Mouse (Mus musculus) heart, postnatal 0 days (tissue): ENCODE results near the gene Nectin1. TPM values are rescaled to one million over a fixed set of nuclear protein-coding genes. Genes with fewer than 3 reads are reported as not detected.
A peak's percentile ranks its signal among the peaks of the same experiment; 100 is the strongest.

Experiments used
- ATAC-seq: fragments of 200-750 bp; cut with Nextera tagmentation; 2 replicates; pipeline ENCODE4 v1.8.0; 2017; ENCODE audit warnings: low read depth, moderate number of reproducible peaks, moderate library complexity; ENCODE audit not compliant: insufficient read depth
- DNase-seq: peaks from one replicate; pipeline ENCODE4 v3.0.0-alpha.2; 2016; ENCODE audit warnings: low spot score
- H3K27ac ChIP-seq: fragments of 300-500 bp; sonication (generic); 2 replicates; pipeline ENCODE4 v1.5.1; 2014; ENCODE audit warnings: low read depth, mild to moderate bottlenecking
- H3K27me3 ChIP-seq: fragments of 300-500 bp; sonication (generic); 2 replicates; pipeline ENCODE4 v1.6.1; 2014; ENCODE audit warnings: low read length, mixed read lengths; ENCODE audit not compliant: control insufficient read depth, insufficient read depth
- H3K36me3 ChIP-seq: fragments of 300-500 bp; sonication (generic); replicated peaks from 2 replicates; pipeline ENCODE4 v1.6.1; 2014; ENCODE audit warnings: low read length, mixed read lengths; ENCODE audit not compliant: control insufficient read depth, insufficient read depth
- H3K4me1 ChIP-seq: fragments of 300-500 bp; sonication (generic); 2 replicates; pipeline ENCODE4 v1.6.1; 2014; ENCODE audit warnings: antibody characterized with exemption; ENCODE audit not compliant: control insufficient read depth, insufficient read depth
- H3K4me2 ChIP-seq: fragments of 300-500 bp; sonication (generic); 2 replicates; pipeline ENCODE4 v1.6.1; 2014; ENCODE audit warnings: low read depth, mild to moderate bottlenecking, low read length, moderate library complexity
- H3K4me3 ChIP-seq: fragments of 300-500 bp; sonication (generic); 2 replicates; pipeline ENCODE4 v1.5.1; 2014; ENCODE audit warnings: low read depth, low read length
- H3K9ac ChIP-seq: fragments of 300-500 bp; sonication (generic); replicated peaks from 2 replicates; pipeline ENCODE4 v1.6.1; 2014; ENCODE audit warnings: low read depth, low read length, mixed read lengths
- H3K9me3 ChIP-seq: fragments of 300-500 bp; sonication (generic); replicated peaks from 2 replicates; pipeline ENCODE4 v1.6.1; 2016; ENCODE audit warnings: low read length; ENCODE audit not compliant: control insufficient read depth
- CTCF ChIP-seq: IDR thresholded peaks from 2 replicates; pipeline ENCODE4 v1.5.1; 2016; ENCODE audit warnings: antibody characterized with exemption, control low read depth, low read depth
- EP300 ChIP-seq: IDR thresholded peaks from 2 replicates; pipeline ENCODE4 v1.6.1; 2016; ENCODE audit warnings: antibody characterized with exemption, low read depth
- WGBS: fragments of 180-500 bp; shearing (Covaris S2); extraction: QIAGEN DNeasy Blood & Tissue Kit; methylation state at CpG from one replicate; pipeline ENCODE4 v1.1.7; 2014; 5-methylcytosine and 5-hydroxymethylcytosine counted together
- polyA plus RNA-seq: library from polyadenylated mRNA; unstranded; fragments of >200 nt; fragmentation: Nextera tagmentation; extraction: Ambion mirVana; gene quantifications from 2 replicates; pipeline ENCODE4 v1.2.1, GENCODE M21; 2015
- total RNA-seq: library from RNA; depleted of rRNA; stranded (reverse); fragments of >200 nt; gene quantifications from 2 replicates; pipeline ENCODE4 v1.2.3, GENCODE M21; 2014; ENCODE audit warnings: low replicate concordance

Gene Nectin1
- total and polyA plus RNA-seq, 2 experiments from 2014 or later, result 0.82 to 3.6 TPM

DNA sequence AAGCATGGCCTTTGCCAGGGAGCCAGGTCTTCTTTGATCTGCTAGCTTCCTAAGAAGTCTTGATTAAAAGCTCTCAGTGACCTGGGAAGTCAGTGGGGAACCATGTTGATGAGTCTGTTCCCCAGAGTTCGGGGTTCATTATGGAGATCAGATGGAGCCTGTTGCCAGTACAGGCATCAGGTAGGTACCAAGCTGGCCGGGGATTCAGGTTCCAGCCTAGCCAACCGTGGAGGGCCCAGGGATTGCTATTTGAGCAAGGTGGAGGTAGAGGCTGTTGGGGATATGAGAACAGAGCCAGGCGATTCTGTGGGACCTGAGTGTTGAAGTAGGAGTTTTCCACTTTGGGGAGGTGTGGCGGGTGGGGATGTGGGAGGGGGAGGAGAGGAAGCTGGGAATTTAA is 30.6 kb downstream of the Nectin1 start:
- no peak overlapping the region for H3K27ac ChIP-seq
- no peaks in the 10 kb centered on the region for H3K27me3 ChIP-seq
- no peaks in the 10 kb centered on the region for H3K9me3 ChIP-seq
- no peak overlapping the region for H3K4me2 ChIP-seq
- H3K36me3 ChIP-seq, result no peaks in the 10 kb centered on the region
- no peaks in the 10 kb centered on the region for H3K4me1 ChIP-seq
- DNase-seq (no peak), ATAC-seq (no peak)
- 74% methylated on average over 5 of the region's 5 CpGs for WGBS
- no peak for TF ChIP-seq CTCF
- TF ChIP-seq EP300, result no peak
- H3K4me3 ChIP-seq, result no peak overlapping the region
- H3K9ac ChIP-seq, result no peak overlapping the region

DNA sequence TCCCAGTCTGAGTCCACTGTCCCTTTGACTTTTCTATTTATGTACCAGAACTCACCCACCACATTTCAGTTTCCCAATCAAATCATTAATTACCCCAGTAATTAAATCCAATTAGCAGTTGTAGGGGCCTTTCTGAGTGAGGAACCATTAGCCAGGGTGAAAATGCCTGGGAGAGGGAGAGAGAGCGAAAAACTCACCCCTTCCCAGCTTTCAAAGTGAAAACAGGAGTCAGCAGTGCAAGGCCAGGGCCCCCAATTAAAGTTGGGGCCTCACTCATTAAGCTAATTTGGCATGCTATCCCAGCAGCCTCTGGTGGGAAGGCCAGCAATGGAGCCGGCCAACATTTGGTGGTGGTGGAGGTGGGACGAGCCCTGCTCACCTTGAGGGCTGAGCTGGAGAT is 32.4 kb downstream of the Nectin1 start:
- ATAC-seq (no peak), DNase-seq (no peak)
- 84% methylated on average over 3 of the region's 3 CpGs for WGBS
- H3K36me3 ChIP-seq, result no peaks in the 10 kb centered on the region
- H3K27me3 ChIP-seq, result no peaks in the 10 kb centered on the region
- H3K9me3 ChIP-seq, result no peaks in the 10 kb centered on the region
- no peak overlapping the region for H3K27ac ChIP-seq
- no peak overlapping the region for H3K9ac ChIP-seq
- TF ChIP-seq EP300, result no peak
- no peak for TF ChIP-seq CTCF
- no peak overlapping the region for H3K4me3 ChIP-seq
- no peaks in the 10 kb centered on the region for H3K4me1 ChIP-seq
- no peak overlapping the region for H3K4me2 ChIP-seq

DNA sequence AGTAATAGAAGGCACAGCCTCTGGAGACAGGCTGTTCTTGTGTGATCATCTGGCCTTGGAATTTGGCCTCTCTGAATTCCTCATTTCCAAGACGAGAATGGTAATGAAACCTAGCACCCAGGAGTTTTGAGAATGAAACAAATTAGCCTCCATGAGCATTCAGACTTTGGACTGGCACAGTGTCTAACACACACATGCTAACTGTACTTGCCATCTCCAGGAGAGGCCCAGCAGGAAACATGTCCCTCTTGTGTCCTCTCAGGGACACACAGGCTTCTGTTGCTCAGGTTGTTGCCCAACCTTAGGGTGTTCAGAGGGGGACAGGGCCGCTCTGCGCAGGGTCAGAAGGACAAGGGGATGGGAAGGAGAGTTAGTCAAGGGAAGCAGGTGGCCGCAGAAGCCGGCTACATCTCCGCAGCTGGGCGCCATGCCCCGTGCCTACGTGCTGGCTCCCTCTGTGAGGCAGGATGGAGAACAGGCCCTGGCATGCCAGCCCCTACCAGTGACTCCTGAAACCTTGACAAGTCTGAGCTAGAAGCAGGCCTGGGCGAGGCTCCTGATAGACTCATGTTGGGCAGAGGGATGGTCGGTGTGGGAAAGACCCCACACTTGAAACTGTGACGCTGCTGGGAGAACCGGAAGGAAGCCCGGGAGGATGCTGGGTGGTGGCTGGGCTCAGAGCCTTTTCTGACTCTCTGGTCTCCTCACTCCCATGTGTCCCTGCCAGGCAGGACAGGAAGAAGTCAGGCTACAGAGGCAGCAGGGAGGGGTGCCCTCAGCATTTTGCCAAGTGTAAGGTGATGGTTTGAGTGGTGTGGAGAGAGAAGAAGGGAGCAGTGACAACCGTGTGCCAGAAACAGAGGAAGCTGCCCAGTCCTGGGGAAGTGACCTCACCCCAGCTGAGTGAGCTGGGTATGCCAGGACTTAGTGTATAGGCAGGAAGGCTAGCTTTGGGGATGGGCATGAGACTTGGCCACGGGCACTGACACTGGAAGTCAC is 33.9 kb downstream of the Nectin1 start:
- Histone ChIP-seq H3K27me3 (0 out of 2 replicates have a peak, but pooled peaks cover 3% of the 10 kb centered on the region), H3K9me3 (no peaks in the 10 kb centered on the region), H3K4me2 (no peak overlapping the region), H3K27ac (no peak overlapping the region), H3K4me3 (no peak overlapping the region), H3K36me3 (no peaks in the 10 kb centered on the region), H3K9ac (no peak overlapping the region), H3K4me1 (no peaks in the 10 kb centered on the region)
- peak; percentile 39; the same call in 1 of the 2 replicates for ATAC-seq
- WGBS, result 68% methylated on average over 16 of the region's 16 CpGs
- no peak for DNase-seq
- TF ChIP-seq CTCF, result no peak
- TF ChIP-seq EP300, result no peak

DNA sequence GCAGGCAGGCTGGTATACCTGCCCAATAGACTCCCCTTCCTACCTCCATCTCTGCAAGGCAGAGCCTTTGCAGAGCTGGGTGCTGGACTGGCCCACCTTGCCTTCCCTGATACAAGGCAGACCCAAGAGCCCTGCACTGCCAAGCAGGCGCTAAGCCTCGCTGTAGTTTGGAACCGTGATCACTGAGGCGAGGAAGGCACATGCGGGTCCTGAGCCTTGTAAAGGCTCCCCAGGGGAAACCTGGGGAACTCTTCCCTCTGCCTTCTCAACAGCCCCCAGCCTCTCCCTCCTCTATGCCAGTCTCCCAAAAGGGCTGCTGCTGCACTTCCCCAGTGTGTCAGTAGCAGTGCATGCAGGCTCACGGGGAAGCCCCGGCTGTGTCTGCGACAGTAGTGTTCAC is 37.1 kb downstream of the Nectin1 start:
- Histone ChIP-seq H3K36me3 (no peaks in the 10 kb centered on the region), H3K9me3 (no peaks in the 10 kb centered on the region), H3K27me3 (0 out of 2 replicates have a peak, but pooled peaks cover 3% of the 10 kb centered on the region), H3K9ac (no peak overlapping the region), H3K4me2 (no peak overlapping the region), H3K27ac (no peak overlapping the region), H3K4me1 (no peaks in the 10 kb centered on the region), H3K4me3 (no peak overlapping the region)
- ATAC-seq (no peak), DNase-seq (no peak)
- TF ChIP-seq EP300 (no peak), CTCF (no peak)
- WGBS, result 47% methylated on average over 8 of the region's 8 CpGs

DNA sequence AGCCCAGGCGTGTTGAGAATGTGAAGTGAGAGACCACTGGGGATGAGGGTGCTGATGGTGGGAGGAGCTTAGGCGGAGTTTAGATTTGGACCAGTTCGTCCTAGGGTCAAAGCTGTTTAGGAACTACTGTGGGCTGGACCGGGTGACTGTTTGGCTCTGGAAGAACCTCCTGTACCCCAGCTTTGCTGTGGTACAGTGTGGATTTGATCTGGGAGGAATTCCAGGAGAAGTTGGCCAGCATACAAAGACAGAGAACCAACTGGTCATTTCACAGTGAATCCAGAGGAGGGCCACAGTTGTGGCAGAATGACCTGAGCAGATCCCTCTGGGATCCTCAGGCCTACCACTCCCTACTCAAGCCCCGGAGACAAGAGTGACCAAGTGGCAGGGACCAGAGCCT is 38.6 kb downstream of the Nectin1 start:
- TF ChIP-seq CTCF (no peak), EP300 (no peak)
- 53% methylated on average over 5 of the region's 5 CpGs for WGBS
- no peak overlapping the region for H3K27ac ChIP-seq

More for the DNA sequence above, 38.6 kb downstream of the Nectin1 start:
- DNase-seq (no peak), ATAC-seq (no peak)
- H3K27me3 ChIP-seq, result 0 out of 2 replicates have a peak, but pooled peaks cover 3% of the 10 kb centered on the region
- no peak overlapping the region for H3K4me3 ChIP-seq
- no peak overlapping the region for H3K4me2 ChIP-seq
- no peaks in the 10 kb centered on the region for H3K4me1 ChIP-seq
- H3K9ac ChIP-seq, result no peak overlapping the region
- H3K36me3 ChIP-seq, result no peaks in the 10 kb centered on the region
- H3K9me3 ChIP-seq, result no peaks in the 10 kb centered on the region
